Mouse (Mus musculus) lung, postnatal 0 days (tissue): Measurements from ENCODE around the gene Tspan3.

ENCODE experiments used
- CTCF ChIP-seq: IDR thresholded peaks from 2 replicates; pipeline ENCODE4 v1.5.1; 2016; ENCODE audit warnings: antibody characterized with exemption, mild to moderate bottlenecking
- EP300 ChIP-seq: IDR thresholded peaks from 2 replicates; pipeline ENCODE4 v1.6.1; 2016; ENCODE audit warnings: antibody characterized with exemption, mild to moderate bottlenecking, control low read depth

- TF ChIP-seq EP300: no peak
- TF ChIP-seq CTCF: no peak
Measured at GRCm38 (mm10) chr9:56124561-56124960, 40.7 kb downstream of the Tspan3 start.
